Mouse (Mus musculus) lung, embryonic 14.5 days (tissue): ENCODE results near the gene Efna2. TPM values are rescaled to one million over a fixed set of nuclear protein-coding genes. Genes with fewer than 3 reads are reported as not detected.
A peak's percentile ranks its signal among the peaks of the same experiment; 100 is the strongest.

Experiments used
- ATAC-seq: fragments of 200-750 bp; cut with Nextera tagmentation; 2 replicates; pipeline ENCODE4 v1.8.0; 2017; ENCODE audit warnings: mild to moderate bottlenecking, moderate TSS enrichment, moderate library complexity; ENCODE audit not compliant: insufficient read depth
- DNase-seq: peaks from one replicate; pipeline ENCODE4 v3.0.0-alpha.2; 2015
- H3K27ac ChIP-seq: fragments of 300-500 bp; sonication (generic); 2 replicates; pipeline ENCODE4 v1.5.1; 2014; ENCODE audit warnings: low read depth, mild to moderate bottlenecking, moderate library complexity
- H3K27me3 ChIP-seq: fragments of 300-500 bp; sonication (generic); 2 replicates; pipeline ENCODE4 v1.6.1; 2014; ENCODE audit warnings: low read length, control low read depth; ENCODE audit not compliant: insufficient read depth
- H3K36me3 ChIP-seq: fragments of 300-500 bp; sonication (generic); 2 replicates; pipeline ENCODE4 v1.6.1; 2014; ENCODE audit warnings: control low read depth; ENCODE audit not compliant: insufficient read depth
- H3K4me1 ChIP-seq: fragments of 300-500 bp; sonication (generic); 2 replicates; pipeline ENCODE4 v1.6.1; 2014; ENCODE audit warnings: antibody characterized with exemption, control low read depth; ENCODE audit not compliant: insufficient read depth
- H3K4me2 ChIP-seq: fragments of 300-500 bp; sonication (generic); 2 replicates; pipeline ENCODE4 v1.6.1; 2014; ENCODE audit warnings: mild to moderate bottlenecking
- H3K4me3 ChIP-seq: fragments of 300-500 bp; sonication (generic); 2 replicates; pipeline ENCODE4 v1.5.1; 2014; ENCODE audit warnings: low read depth, low read length
- H3K9ac ChIP-seq: fragments of 300-500 bp; sonication (generic); 2 replicates; pipeline ENCODE4 v1.6.1; 2014
- H3K9me3 ChIP-seq: fragments of 300-500 bp; sonication (generic); 2 replicates; pipeline ENCODE4 v1.6.1; 2016; ENCODE audit warnings: low read depth, low read length, control low read depth
- CTCF ChIP-seq: IDR thresholded peaks from 2 replicates; pipeline ENCODE4 v1.5.1; 2016; ENCODE audit warnings: antibody characterized with exemption, low read depth
- WGBS: fragments of 180-500 bp; shearing (Covaris S2); extraction: QIAGEN DNeasy Blood & Tissue Kit; methylation state at CpG from one replicate; pipeline ENCODE4 v1.1.7; 2014; 5-methylcytosine and 5-hydroxymethylcytosine counted together
- polyA plus RNA-seq: library from polyadenylated mRNA; unstranded; fragments of >200 nt; fragmentation: Nextera tagmentation; extraction: Ambion mirVana; gene quantifications from 2 replicates; pipeline ENCODE4 v1.2.1, GENCODE M21; 2014

The Efna2 gene
- polyA plus RNA-seq, 1 experiment from 2014 or later: 22.7 TPM

DNA sequence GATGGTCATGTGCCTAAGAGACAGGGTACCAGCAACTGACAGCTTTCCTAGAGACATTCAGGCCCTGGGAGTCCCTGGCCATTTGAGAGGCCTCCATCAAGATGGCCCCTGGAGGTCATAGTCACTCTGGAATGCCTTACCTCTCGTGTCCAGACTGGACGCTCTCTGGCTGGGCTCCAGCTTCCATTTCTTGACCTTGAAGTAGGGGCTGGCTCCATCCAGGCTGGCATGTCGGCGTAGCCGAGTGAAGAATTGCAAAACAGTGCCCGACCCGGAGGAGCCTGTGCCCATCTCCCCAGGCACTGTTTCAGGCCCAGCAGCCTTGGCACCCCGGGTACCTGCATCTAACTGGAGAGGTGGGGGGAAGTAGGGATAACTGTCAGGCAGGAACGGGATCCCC is 44.9 kb upstream of the Efna2 start:
- TF ChIP-seq CTCF: no peak
- peaks cover 34% of the 10 kb centered on the region for H3K36me3 ChIP-seq
- DNase-seq (no peak), ATAC-seq (no peak)
- no peak overlapping the region for H3K9ac ChIP-seq
- 81% methylated on average over 9 of the region's 9 CpGs for WGBS
- H3K4me1 ChIP-seq: peaks cover 5% of the 10 kb centered on the region; the same call in 1 of the 2 replicates
- H3K27me3 ChIP-seq: peaks cover 43% of the 10 kb centered on the region
- H3K4me3 ChIP-seq: no peak overlapping the region
- no peak overlapping the region for H3K4me2 ChIP-seq
- H3K9me3 ChIP-seq: no peaks in the 10 kb centered on the region
- H3K27ac ChIP-seq: no peak overlapping the region

DNA sequence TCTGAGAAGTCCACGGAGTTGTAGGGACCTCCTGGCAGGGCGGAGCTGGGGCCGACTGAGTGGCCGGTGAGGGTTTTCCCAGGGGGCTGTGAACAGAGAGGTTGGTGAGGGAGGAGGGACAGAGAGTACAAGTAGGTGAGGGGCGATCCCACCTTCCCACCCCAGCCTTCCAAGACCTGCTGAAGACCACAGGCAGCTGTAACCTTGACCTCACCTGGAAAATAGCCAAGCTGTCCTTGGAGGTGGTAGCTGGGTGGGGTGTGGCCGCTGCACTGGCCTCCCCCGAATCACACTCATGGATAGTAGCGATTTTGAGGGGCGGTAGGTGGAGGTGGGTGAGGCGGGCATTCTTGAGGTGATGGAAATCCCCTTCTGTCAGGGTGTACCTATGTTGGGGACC is 44.1 kb upstream of the Efna2 start:
- Histone ChIP-seq H3K4me3 (no peak overlapping the region), H3K4me1 (peaks cover 5% of the 10 kb centered on the region; the same call in 1 of the 2 replicates), H3K27me3 (peaks cover 48% of the 10 kb centered on the region), H3K4me2 (no peak overlapping the region), H3K36me3 (peaks cover 27% of the 10 kb centered on the region), H3K9me3 (no peaks in the 10 kb centered on the region), H3K9ac (no peak overlapping the region), H3K27ac (no peak overlapping the region)
- no peak for TF ChIP-seq CTCF
- ATAC-seq (no peak), DNase-seq (no peak)
- 78% methylated on average over 10 of the region's 10 CpGs for whole genome bisulfite sequencing

DNA sequence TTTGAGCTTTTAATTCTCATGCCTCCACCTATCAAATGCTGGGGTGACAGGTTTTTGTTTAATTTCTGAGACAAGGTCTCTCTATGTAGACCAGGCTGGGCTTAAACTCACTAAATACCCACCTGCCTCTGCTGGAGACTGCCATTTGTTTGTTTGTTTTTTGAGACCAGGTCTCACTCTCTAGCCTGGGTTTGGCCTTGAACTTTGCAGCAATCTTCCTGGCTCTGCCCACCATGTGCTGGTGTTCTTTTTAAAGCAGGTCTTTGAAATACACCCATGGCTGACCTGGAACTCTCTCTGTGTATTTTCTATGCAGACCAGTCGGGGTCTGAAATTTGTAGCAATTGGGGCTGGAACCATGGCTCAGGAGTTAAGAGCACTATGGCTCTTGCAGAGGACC is 43.6 kb upstream of the Efna2 start:
- Histone ChIP-seq H3K4me2 (no peak overlapping the region), H3K9ac (no peak overlapping the region), H3K36me3 (peaks cover 22% of the 10 kb centered on the region), H3K4me3 (no peak overlapping the region), H3K27me3 (peaks cover 48% of the 10 kb centered on the region), H3K9me3 (no peaks in the 10 kb centered on the region), H3K27ac (no peak overlapping the region), H3K4me1 (peaks cover 5% of the 10 kb centered on the region; the same call in 1 of the 2 replicates)
- ATAC-seq: no peak
- WGBS: 79% methylated on average over 1 of the region's 1 CpGs
- no peak for DNase-seq
- no peak for TF ChIP-seq CTCF

DNA sequence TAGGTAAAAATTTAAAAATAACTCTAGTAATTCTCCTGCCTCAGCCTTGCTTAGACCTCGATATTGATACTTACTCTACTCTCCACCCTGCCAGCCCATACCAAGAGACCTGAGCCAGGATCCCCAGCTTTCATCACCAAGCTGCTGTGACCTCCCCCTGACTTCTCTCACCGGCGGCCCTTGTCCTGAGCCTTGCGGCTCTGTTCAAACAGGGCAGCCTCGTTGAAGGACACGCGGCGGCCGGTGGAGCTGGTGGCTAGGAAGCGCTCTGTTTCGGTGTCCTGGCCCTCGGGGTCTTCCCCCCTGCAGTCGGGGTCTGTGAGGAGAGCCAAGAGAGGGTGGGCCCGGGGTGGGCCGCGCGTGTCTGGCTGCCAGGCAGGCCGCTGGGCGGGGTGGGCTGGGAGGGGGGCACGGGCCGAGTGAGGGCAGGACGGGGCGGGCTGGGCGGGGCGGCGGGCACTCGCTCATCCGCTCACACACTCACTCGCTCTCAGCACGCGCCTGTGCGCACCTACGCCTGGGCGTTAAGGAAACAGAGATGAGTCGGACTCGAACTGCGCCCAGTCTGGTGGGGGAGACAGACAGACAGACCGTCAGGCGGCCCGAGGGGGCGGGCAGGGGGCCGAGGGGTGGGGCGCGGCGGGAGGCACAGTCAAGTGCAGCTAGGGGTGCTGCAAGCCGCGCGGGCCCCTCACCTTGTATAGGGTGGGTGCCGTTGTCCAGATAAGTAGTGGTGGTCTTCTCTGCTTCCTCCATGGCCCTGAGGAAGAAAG is 42.9 kb upstream of the Efna2 start:
- peaks cover 5% of the 10 kb centered on the region; the same call in 1 of the 2 replicates for H3K4me1 ChIP-seq
- H3K9ac ChIP-seq: peak overlapping the region; percentile 36; the same call in 1 of the 2 replicates
- H3K4me2 ChIP-seq: peak overlapping the region; percentile 98
- H3K27ac ChIP-seq: peak overlapping the region; percentile 30; the same call in 1 of the 2 replicates
- 17% methylated on average over 49 of the region's 49 CpGs for WGBS
- ATAC-seq: no peak
- peaks cover 14% of the 10 kb centered on the region for H3K36me3 ChIP-seq
- H3K9me3 ChIP-seq: no peaks in the 10 kb centered on the region
- H3K4me3 ChIP-seq: peak overlapping the region; percentile 67
- DNase-seq: no peak
- H3K27me3 ChIP-seq: peaks cover 48% of the 10 kb centered on the region
- TF ChIP-seq CTCF: no peak

DNA sequence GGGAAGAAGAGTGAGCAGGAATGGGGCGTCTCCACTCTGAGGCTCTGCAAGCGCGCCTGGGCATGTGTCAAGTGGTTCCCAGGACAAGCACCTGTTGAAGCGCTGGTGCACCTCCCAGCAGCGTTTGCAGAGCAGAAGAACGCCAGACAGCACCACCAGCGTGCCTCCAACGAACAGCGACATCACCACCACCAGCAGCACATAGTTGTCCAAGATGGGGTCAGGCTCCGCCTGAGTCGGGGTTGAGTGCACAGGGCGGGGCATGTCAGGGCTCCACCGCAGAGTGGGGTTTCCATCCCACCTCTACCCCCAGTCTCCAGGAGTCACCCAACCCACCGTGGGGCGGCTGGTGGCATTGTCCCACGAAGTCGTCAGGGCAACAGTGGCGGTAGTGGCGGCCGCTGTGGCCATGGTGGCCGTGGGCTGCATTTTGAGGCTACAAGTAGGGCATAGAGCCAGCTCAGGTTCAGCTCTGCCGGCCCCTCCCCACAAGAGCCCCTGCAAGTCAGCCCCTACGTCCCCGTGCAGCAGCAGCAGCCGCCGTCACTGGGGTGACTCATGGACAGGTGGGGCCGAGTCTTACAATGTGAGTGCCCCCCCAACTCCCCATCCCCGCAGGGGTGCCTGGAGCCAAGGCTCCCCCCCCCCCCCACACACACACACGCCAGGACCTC is 42.2 kb upstream of the Efna2 start:
- H3K9ac ChIP-seq: peak overlapping the region; percentile 36
- DNase-seq (peak; percentile 50), ATAC-seq (no peak)
- no peak for TF ChIP-seq CTCF
- no peaks in the 10 kb centered on the region for H3K9me3 ChIP-seq
- H3K4me1 ChIP-seq: peaks cover 5% of the 10 kb centered on the region; the same call in 1 of the 2 replicates
- peak overlapping the region; percentile 98 for H3K4me2 ChIP-seq
- H3K27ac ChIP-seq: peak overlapping the region; percentile 55; the same call in 1 of the 2 replicates
- 4% methylated on average over 29 of the region's 29 CpGs for WGBS
- peak overlapping the region; percentile 67 for H3K4me3 ChIP-seq
- peaks cover 7% of the 10 kb centered on the region for H3K36me3 ChIP-seq
- peaks cover 48% of the 10 kb centered on the region for H3K27me3 ChIP-seq

DNA sequence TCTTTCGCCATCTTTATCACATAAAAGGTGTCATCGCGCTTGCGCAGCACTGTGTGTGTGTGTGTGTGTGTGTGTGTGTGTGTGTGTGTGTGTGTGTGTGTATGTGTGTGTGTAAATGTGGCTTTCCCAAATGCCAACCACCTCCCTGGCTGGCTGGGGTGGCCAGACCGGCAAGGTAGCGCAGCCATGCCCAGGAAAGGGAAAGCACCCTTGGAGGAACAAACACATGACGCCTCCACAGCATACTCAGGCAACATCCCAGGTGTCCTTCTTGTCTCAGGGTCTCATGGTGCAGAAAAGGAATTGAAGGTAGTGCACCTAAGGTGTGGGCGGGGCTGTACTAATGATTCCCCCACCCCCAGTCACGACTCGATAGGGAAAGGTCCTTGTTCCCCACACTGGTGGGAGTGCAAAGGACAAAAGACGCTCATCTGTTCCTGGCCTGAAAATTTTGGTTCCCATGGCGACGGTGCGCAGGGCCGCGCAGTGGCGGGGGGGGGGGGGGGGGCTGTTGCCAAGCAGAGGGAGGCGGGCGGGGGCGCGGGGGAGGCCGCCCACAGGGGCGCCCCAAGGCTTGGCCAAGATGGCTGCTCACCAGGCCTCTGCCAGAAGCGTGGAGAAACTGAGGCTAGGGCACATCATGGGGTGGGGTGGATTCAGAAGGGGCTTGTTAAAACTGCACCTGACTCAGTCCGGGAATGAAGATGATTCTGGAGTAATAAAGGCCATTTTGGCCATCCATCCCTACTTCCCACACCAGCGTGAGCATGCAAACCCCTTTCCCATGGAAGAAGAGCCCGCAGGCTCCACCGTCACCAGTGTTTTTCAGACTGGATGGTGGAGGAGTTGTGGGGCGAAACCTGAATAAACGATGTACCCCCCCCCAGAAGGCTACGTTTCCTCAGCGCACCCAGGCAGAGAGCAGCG is 41.4 kb upstream of the Efna2 start:
- H3K4me1 ChIP-seq: peaks cover 7% of the 10 kb centered on the region; the same call in 1 of the 2 replicates

More for the DNA sequence above, 41.4 kb upstream of the Efna2 start:
- Histone ChIP-seq H3K9me3 (no peaks in the 10 kb centered on the region), H3K4me3 (peak overlapping the region; percentile 67), H3K27ac (peak overlapping the region; percentile 69), H3K9ac (peak overlapping the region; percentile 69), H3K4me2 (peak overlapping the region; percentile 98), H3K27me3 (peaks cover 48% of the 10 kb centered on the region), H3K36me3 (0 out of 2 replicates have a peak, but pooled peaks cover 3% of the 10 kb centered on the region)
- 5% methylated on average over 26 of the region's 33 CpGs for WGBS
- DNase-seq: peak; percentile 24
- no peak for ATAC-seq
- TF ChIP-seq CTCF: no peak
